Mouse (Mus musculus) heart, embryonic 15.5 days (tissue): Measurements from ENCODE around the gene Gm13539. TPM values are rescaled to one million over a fixed set of nuclear protein-coding genes. Genes with fewer than 3 reads are reported as not detected.
"Not testable (repeated sequence)": the region's sequence is repeated elsewhere in the genome, so short reads cannot be mapped to it uniquely, and the experiment has no call there.

Experiments
- ATAC-seq: fragments of 200-750 bp; cut with Nextera tagmentation; replicated peaks from 2 replicates; pipeline ENCODE4 v1.8.0; 2017; ENCODE audit warnings: low read depth, moderate TSS enrichment; ENCODE audit not compliant: insufficient number of reproducible peaks, insufficient read depth, low FRiP score
- H3K27ac ChIP-seq: fragments of 300-500 bp; sonication (generic); 2 replicates; pipeline ENCODE4 v1.5.1; 2015; ENCODE audit warnings: mild to moderate bottlenecking, inconsistent platforms
- H3K27me3 ChIP-seq: fragments of 300-500 bp; sonication (generic); 2 replicates; pipeline ENCODE4 v1.6.1; 2015; ENCODE audit warnings: inconsistent platforms
- H3K36me3 ChIP-seq: fragments of 300-500 bp; sonication (generic); 2 replicates; pipeline ENCODE4 v1.6.1; 2015; ENCODE audit warnings: mild to moderate bottlenecking, inconsistent platforms
- H3K4me1 ChIP-seq: fragments of 300-500 bp; sonication (generic); replicated peaks from 2 replicates; pipeline ENCODE4 v1.6.1; 2015; ENCODE audit warnings: inconsistent platforms
- H3K4me2 ChIP-seq: fragments of 300-500 bp; sonication (generic); 2 replicates; pipeline ENCODE4 v1.6.1; 2015; ENCODE audit warnings: inconsistent platforms, mild to moderate bottlenecking, moderate library complexity
- H3K4me3 ChIP-seq: fragments of 300-500 bp; sonication (generic); 2 replicates; pipeline ENCODE4 v1.5.1; 2015; ENCODE audit warnings: mild to moderate bottlenecking, inconsistent platforms
- H3K9ac ChIP-seq: fragments of 300-500 bp; sonication (generic); 2 replicates; pipeline ENCODE4 v1.6.1; 2015; ENCODE audit warnings: mild to moderate bottlenecking, inconsistent platforms
- H3K9me3 ChIP-seq: fragments of 300-500 bp; sonication (generic); replicated peaks from 2 replicates; pipeline ENCODE4 v1.6.1; 2016; ENCODE audit warnings: inconsistent platforms
- WGBS: fragments of 180-500 bp; shearing (Covaris S2); methylation state at CpG from one replicate; pipeline ENCODE4 v1.1.7; 2015; ENCODE audit warnings: mixed read lengths; 5-methylcytosine and 5-hydroxymethylcytosine counted together
- polyA plus RNA-seq: library from polyadenylated mRNA; unstranded; fragments of >200 nt; fragmentation: Nextera tagmentation; extraction: Ambion mirVana; gene quantifications from 2 replicates; pipeline ENCODE4 v1.2.1, GENCODE M21; 2015

The Gm13539 gene
- polyA plus RNA-seq, result not detected in 2 replicates

- no peak for ATAC-seq
- no peak within 1 kb of the TSS for H3K9ac ChIP-seq
- H3K4me2 ChIP-seq, result no peak within 1 kb of the TSS
- H3K27me3 ChIP-seq, result 0 out of 2 replicates have a peak, but pooled peaks cover 3% of the 10 kb centered on the region
- WGBS, result 77% methylated on average over 3 of the region's 3 CpGs
- no peak within 1 kb of the TSS for H3K27ac ChIP-seq
- H3K4me1 ChIP-seq, result no peaks in the 10 kb centered on the region
- H3K9me3 ChIP-seq, result no peaks in the 10 kb centered on the region
- no peaks in the 10 kb centered on the region for H3K36me3 ChIP-seq
- H3K4me3 ChIP-seq, result no peak within 1 kb of the TSS
These were observed at the start of gene Gm13539 for GRCm38 (mm10) chr2:25781957-25782356. Gene Gm13539, plus strand, starts transcription at chr2:25782257.

- no peaks in the 10 kb centered on the region for H3K36me3 ChIP-seq
- H3K27ac ChIP-seq, result no peak overlapping the region
- H3K4me2 ChIP-seq, result no peak overlapping the region
- H3K9ac ChIP-seq, result no peak overlapping the region
- H3K27me3 ChIP-seq, result no peaks in the 10 kb centered on the region
- no peaks in the 10 kb centered on the region for H3K9me3 ChIP-seq
- no peaks in the 10 kb centered on the region for H3K4me1 ChIP-seq
- no peak overlapping the region for H3K4me3 ChIP-seq
- 32% methylated on average over 2 of the region's 2 CpGs for WGBS
- ATAC-seq, result 0 out of 2 replicates have a peak, but pooled peaks have one; percentile 53
These were observed 48.7 kb upstream of the Gm13539 start for GRCm38 (mm10) chr2:25733199-25733930.

- H3K27ac ChIP-seq, H3K9ac ChIP-seq, H3K9me3 ChIP-seq, H3K4me2 ChIP-seq, H3K36me3 ChIP-seq, H3K4me3 ChIP-seq, ATAC-seq, H3K27me3 ChIP-seq, H3K4me1 ChIP-seq: not testable (repeated sequence)
- 79% methylated on average over 3 of the region's 3 CpGs for WGBS
These were observed 45.3 kb upstream of the Gm13539 start, which contains the start of gene Obp2b for GRCm38 (mm10) chr2:25736709-25737108. Gene Obp2b, plus strand, starts transcription at chr2:25737009.

- Histone ChIP-seq H3K4me2 (no peak overlapping the region), H3K9ac (no peak overlapping the region), H3K27me3 (no peaks in the 10 kb centered on the region), H3K4me3 (no peak overlapping the region), H3K4me1 (no peaks in the 10 kb centered on the region), H3K36me3 (no peaks in the 10 kb centered on the region), H3K9me3 (no peaks in the 10 kb centered on the region), H3K27ac (no peak overlapping the region)
- ATAC-seq, result no peak
- 59% methylated on average over 1 of the region's 1 CpGs for WGBS
These were observed 40.4 kb upstream of the Gm13539 start for GRCm38 (mm10) chr2:25741671-25742070.

GRCm38 (mm10) chr2:25754201-25754600 is 27.9 kb upstream of the Gm13539 start:
- H3K9me3 ChIP-seq, result no peaks in the 10 kb centered on the region
- no peak overlapping the region for H3K4me3 ChIP-seq
- no peaks in the 10 kb centered on the region for H3K36me3 ChIP-seq
- no peak overlapping the region for H3K4me2 ChIP-seq
- H3K4me1 ChIP-seq, result no peaks in the 10 kb centered on the region
- ATAC-seq, result no peak
- no peak overlapping the region for H3K27ac ChIP-seq
- no peaks in the 10 kb centered on the region for H3K27me3 ChIP-seq
- H3K9ac ChIP-seq, result no peak overlapping the region
- 92% methylated on average over 1 of the region's 1 CpGs for WGBS

- 57% methylated on average over 4 of the region's 4 CpGs for WGBS
- no peak overlapping the region for H3K9ac ChIP-seq
- H3K36me3 ChIP-seq, result no peaks in the 10 kb centered on the region
- H3K9me3 ChIP-seq, result no peaks in the 10 kb centered on the region
- no peak overlapping the region for H3K4me3 ChIP-seq
- no peak overlapping the region for H3K27ac ChIP-seq
- ATAC-seq, result no peak
- H3K4me2 ChIP-seq, result no peak overlapping the region
- no peaks in the 10 kb centered on the region for H3K27me3 ChIP-seq
- H3K4me1 ChIP-seq, result no peaks in the 10 kb centered on the region
These were observed 23.9 kb upstream of the Gm13539 start for GRCm38 (mm10) chr2:25758064-25758625.

GRCm38 (mm10) chr2:25765269-25765668 is 16.8 kb upstream of the Gm13539 start, which contains the start of gene Lcn3:
Gene Lcn3, plus strand, starts transcription at chr2:25765569.
- Histone ChIP-seq H3K4me1 (no peaks in the 10 kb centered on the region), H3K9me3 (no peaks in the 10 kb centered on the region), H3K4me3 (no peak within 1 kb of the TSS), H3K4me2 (no peak within 1 kb of the TSS), H3K27ac (no peak within 1 kb of the TSS), H3K27me3 (no peaks in the 10 kb centered on the region), H3K9ac (no peak within 1 kb of the TSS), H3K36me3 (no peaks in the 10 kb centered on the region)
- 20% methylated on average over 2 of the region's 2 CpGs for WGBS
- ATAC-seq, result no peak

GRCm38 (mm10) chr2:25767764-25768163 is 14.3 kb upstream of the Gm13539 start:
- H3K4me3 ChIP-seq, result no peak overlapping the region
- no peaks in the 10 kb centered on the region for H3K36me3 ChIP-seq
- no peaks in the 10 kb centered on the region for H3K4me1 ChIP-seq
- H3K27me3 ChIP-seq, result no peaks in the 10 kb centered on the region
- no peak for ATAC-seq
- no peak overlapping the region for H3K27ac ChIP-seq
- no peaks in the 10 kb centered on the region for H3K9me3 ChIP-seq
- no peak overlapping the region for H3K9ac ChIP-seq
- H3K4me2 ChIP-seq, result no peak overlapping the region
- WGBS, result 62% methylated on average over 4 of the region's 4 CpGs

- Histone ChIP-seq H3K36me3 (no peaks in the 10 kb centered on the region), H3K9me3 (no peaks in the 10 kb centered on the region), H3K4me2 (no peak overlapping the region), H3K9ac (no peak overlapping the region), H3K4me3 (no peak overlapping the region), H3K27ac (no peak overlapping the region), H3K4me1 (no peaks in the 10 kb centered on the region), H3K27me3 (no peaks in the 10 kb centered on the region)
- no peak for ATAC-seq
- 76% methylated on average over 2 of the region's 2 CpGs for WGBS
These were observed 8.6 kb upstream of the Gm13539 start for GRCm38 (mm10) chr2:25773507-25773906.

GRCm38 (mm10) chr2:25774640-25775039 is 7.4 kb upstream of the Gm13539 start:
- H3K36me3 ChIP-seq, result no peaks in the 10 kb centered on the region
- WGBS, result 71% methylated on average over 2 of the region's 2 CpGs
- H3K9me3 ChIP-seq, result no peaks in the 10 kb centered on the region
- H3K27me3 ChIP-seq, result no peaks in the 10 kb centered on the region
- H3K27ac ChIP-seq, result no peak overlapping the region
- no peak overlapping the region for H3K9ac ChIP-seq
- no peaks in the 10 kb centered on the region for H3K4me1 ChIP-seq
- no peak overlapping the region for H3K4me3 ChIP-seq
- H3K4me2 ChIP-seq, result no peak overlapping the region
- no peak for ATAC-seq

- Histone ChIP-seq H3K4me3 (no peak overlapping the region), H3K4me2 (no peak overlapping the region), H3K9me3 (no peaks in the 10 kb centered on the region), H3K9ac (no peak overlapping the region), H3K4me1 (no peaks in the 10 kb centered on the region), H3K27me3 (no peaks in the 10 kb centered on the region), H3K36me3 (no peaks in the 10 kb centered on the region), H3K27ac (no peak overlapping the region)
- ATAC-seq, result no peak
- 71% methylated on average over 3 of the region's 3 CpGs for WGBS
These were observed 6.1 kb upstream of the Gm13539 start for GRCm38 (mm10) chr2:25775991-25776390.

- Histone ChIP-seq H3K4me2 (no peak within 1 kb of the TSS), H3K9me3 (no peaks in the 10 kb centered on the region), H3K27me3 (no peaks in the 10 kb centered on the region), H3K9ac (no peak within 1 kb of the TSS), H3K4me1 (no peaks in the 10 kb centered on the region), H3K36me3 (no peaks in the 10 kb centered on the region), H3K27ac (no peak within 1 kb of the TSS), H3K4me3 (no peak within 1 kb of the TSS)
- no peak for ATAC-seq
- WGBS, result 93% methylated on average over 1 of the region's 1 CpGs
These were observed 5.3 kb upstream of the Gm13539 start, which contains the start of gene Lcn11 for GRCm38 (mm10) chr2:25776717-25777116. Gene Lcn11, plus strand, starts transcription at chr2:25777017.
